Mouse (Mus musculus): ENCODE data around the gene 4632433K11Rik.

- TF ChIP-seq CTCF (IDR thresholded peaks at IDR 0.05; ENCODE audit: control insufficient read depth, insufficient read depth, low read length) (no peak), POLR2A (IDR thresholded peaks at IDR 0.05; ENCODE audit: borderline replicate concordance, control insufficient read depth, low read depth, low read length) (no peak)
Observed at GRCm38 (mm10) chr7:5074984-5075383, 41.1 kb downstream of the 4632433K11Rik start.

All from bone marrow, adult 2 months (tissue).